Mouse (Mus musculus) heart, adult 9 months (tissue): ENCODE results near the gene Slc16a4.
"Not testable (repeated sequence)": the region's sequence is repeated elsewhere in the genome, so short reads cannot be mapped to it uniquely, and the experiment has no call there.

Source experiments
- DNase-seq, 2 experiments: peaks; one replicate each; pipeline ENCODE4 v3.0.0; 2022; ENCODE audit warnings: low spot score in 2 of 2

The Slc16a4 gene

GRCm38 (mm10) chr3:107295672-107296360, 4.8 kb downstream of the Slc16a4 start:
- DNase-seq: no peak

- DNase-seq: not testable (repeated sequence)
These were observed 5.9 kb downstream of the Slc16a4 start for GRCm38 (mm10) chr3:107296917-107297316.

- no peak for DNase-seq
These were observed 26.3 kb downstream of the Slc16a4 start for GRCm38 (mm10) chr3:107317338-107317737.

GRCm38 (mm10) chr3:107321141-107321540, 30.1 kb downstream of the Slc16a4 start:
- no peak for DNase-seq

GRCm38 (mm10) chr3:107321776-107322175, 30.7 kb downstream of the Slc16a4 start:
- no peak for DNase-seq

GRCm38 (mm10) chr3:107326442-107326841, 35.4 kb downstream of the Slc16a4 start:
- no peak for DNase-seq

- DNase-seq: peak; percentile 7 to 11
These were observed 39.7 kb downstream of the Slc16a4 start for GRCm38 (mm10) chr3:107330503-107331424.

GRCm38 (mm10) chr3:107331746-107332126, 40.7 kb downstream of the Slc16a4 start:
- DNase-seq: no peak

- peak in 1 of 2 experiments; percentile 42 for DNase-seq
These were observed 41.3 kb downstream of the Slc16a4 start for GRCm38 (mm10) chr3:107332127-107332959.

- peak; percentile 99 for DNase-seq
These were observed 41.9 kb downstream of the Slc16a4 start for GRCm38 (mm10) chr3:107332960-107333380.

- DNase-seq: peak; percentile 100
These were observed 42.6 kb downstream of the Slc16a4 start, which contains the start of gene Rbm15 for GRCm38 (mm10) chr3:107333381-107334201. Gene Rbm15, minus strand, starts transcription at chr3:107333673.

GRCm38 (mm10) chr3:107334202-107334934, 43.3 kb downstream of the Slc16a4 start:
- no peak for DNase-seq

GRCm38 (mm10) chr3:107343971-107344370, 52.9 kb downstream of the Slc16a4 start:
- DNase-seq: no peak

GRCm38 (mm10) chr3:107345033-107345725, 54.1 kb downstream of the Slc16a4 start:
- no peak for DNase-seq

GRCm38 (mm10) chr3:107349006-107349405, 58.0 kb downstream of the Slc16a4 start:
- no peak for DNase-seq

GRCm38 (mm10) chr3:107351706-107352105, 60.7 kb downstream of the Slc16a4 start:
- no peak for DNase-seq

GRCm38 (mm10) chr3:107355618-107356260, 64.7 kb downstream of the Slc16a4 start:
- DNase-seq: no peak

GRCm38 (mm10) chr3:107356964-107357441, 66.0 kb downstream of the Slc16a4 start:
- DNase-seq: peak; percentile 57 to 67

GRCm38 (mm10) chr3:107357700-107358234, 66.7 kb downstream of the Slc16a4 start:
- DNase-seq: no peak
